Mouse (Mus musculus): ENCODE measurements around the gene Ube4b.
A peak's percentile ranks its signal among the peaks of the same experiment; 100 is the strongest.

Ube4b gene

DNA sequence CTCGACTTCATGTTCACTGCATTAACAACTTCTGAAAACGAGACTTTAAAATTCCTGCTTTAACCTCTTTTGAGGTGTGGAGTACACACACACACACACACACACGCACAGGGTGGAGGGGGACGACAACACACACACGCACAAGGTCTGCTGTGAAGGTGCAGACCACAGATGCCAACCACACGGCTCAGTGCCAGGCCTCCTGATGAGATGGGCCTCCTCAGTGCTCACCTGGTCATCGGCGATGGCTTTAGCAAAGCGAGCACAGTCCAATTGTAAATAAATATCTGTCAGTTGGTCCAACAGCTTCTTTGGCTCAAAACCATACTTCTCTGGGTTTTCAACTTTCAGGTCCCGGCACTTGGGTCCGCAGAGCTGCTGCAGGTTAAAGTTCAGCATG, 91.7 kb downstream of the Ube4b start:
- no peak for DNase-seq

DNA sequence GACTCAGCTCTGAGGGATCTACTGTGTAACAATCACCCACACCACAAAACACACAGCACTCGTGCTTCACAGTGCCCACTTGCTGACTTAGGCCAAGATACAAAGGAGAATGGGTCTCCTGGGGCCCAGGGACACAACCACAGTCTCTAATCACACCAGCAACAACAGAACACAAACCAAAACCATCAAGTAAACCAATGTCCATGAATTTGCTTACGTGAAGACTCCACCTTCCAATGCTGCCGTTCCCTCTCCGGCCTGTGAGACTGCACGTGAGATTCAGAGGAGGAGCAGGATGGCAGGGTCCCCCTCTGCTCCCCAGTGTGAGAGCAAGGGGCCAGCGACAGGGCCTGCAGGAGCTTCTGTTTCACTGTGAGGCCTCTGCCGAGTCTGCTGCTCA, 93.8 kb downstream of the Ube4b start:
- DNase-seq: no peak

DNA sequence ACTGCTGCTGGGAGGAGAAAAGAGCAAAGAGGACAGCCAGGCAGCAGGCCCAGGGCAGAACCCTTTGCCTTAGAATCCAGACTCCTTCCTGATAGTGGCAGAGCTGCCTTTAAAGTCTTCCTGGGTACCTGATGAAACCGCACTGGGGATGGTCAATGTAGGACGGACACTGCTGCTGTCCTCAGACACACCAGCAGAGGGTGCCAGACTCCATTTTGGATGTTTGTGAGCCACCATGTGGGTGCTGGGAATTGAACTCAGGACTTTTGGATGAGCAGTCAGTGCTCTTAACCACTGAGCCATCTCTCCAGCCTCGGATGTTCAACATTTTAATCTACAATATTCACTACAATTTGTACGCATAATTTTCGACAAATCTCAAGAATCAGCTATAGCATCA, 96.1 kb downstream of the Ube4b start:
- no peak for DNase-seq

DNA sequence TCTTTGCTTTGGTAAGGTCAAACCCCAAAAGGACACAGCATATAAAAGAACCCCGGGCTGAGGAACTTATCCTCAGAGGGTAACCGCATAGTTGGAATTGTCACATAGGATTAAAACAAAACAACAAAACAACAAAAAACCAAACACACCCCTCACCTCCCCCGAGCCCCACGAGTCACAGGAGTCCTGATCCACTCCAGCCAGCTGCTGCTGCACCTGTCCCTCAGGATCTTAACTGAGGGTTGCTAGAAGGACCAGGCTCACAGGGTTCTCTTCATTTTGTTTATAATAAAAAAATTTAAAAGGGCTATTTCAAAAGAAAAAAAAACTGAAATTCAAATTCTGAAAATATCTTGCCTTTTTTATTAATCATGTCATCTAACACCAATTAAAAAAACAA, 97.8 kb downstream of the Ube4b start:
- DNase-seq: no peak

DNA sequence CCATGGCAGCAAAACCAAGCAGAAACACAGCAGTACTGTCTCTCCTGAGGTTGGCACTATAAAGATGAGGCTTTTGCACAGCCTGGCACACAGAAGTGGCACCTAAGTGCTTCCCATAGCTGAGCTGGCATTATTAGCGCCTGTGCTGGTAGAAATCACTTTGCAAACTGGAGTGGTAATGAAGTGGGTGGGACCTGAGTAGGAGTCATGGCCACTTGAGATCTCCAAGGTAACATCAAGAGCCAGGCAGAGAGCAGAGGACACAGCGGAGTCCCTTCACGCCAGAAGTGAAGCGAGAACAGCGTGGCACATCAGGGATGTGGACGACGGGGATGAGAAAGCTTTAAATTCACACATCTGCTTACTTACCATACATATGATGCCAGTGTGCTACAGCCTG, 99.3 kb downstream of the Ube4b start:
- DNase-seq: no peak

DNA sequence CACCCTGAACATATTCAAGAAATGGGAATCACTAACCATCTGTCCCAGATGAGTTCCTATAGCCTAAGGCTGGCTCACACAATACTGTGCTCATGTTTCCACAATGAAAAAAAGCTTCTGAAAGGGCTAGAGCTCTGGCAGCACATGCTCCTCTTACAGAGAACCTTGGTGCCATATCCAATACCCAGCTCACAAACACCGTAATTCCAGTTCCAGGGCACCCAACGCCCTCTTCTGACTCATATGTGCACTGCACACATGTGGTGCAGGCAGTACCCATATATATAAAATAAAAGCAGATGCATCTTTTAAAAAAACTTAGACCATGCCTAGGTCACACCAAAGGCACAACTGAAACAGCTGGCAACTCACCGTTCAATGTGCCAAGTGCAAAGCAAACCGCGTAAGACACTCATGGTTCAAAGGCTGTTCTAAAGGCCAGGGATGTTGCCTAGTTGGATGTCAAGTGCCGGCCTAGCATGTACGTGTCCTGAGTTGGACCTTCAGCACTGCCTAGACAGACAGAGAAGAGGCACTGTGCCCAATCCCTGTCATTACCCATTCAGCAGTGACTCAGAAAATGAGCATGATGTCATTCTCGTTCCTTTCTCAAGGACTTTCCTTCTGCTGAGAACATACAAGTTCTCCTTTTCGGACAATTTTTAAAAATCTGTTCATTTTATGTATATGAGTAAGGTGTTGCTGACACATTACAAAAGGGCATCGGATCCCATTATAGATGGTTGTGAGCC, 101.0 kb downstream of the Ube4b start:
- DNase-seq: no peak

DNA sequence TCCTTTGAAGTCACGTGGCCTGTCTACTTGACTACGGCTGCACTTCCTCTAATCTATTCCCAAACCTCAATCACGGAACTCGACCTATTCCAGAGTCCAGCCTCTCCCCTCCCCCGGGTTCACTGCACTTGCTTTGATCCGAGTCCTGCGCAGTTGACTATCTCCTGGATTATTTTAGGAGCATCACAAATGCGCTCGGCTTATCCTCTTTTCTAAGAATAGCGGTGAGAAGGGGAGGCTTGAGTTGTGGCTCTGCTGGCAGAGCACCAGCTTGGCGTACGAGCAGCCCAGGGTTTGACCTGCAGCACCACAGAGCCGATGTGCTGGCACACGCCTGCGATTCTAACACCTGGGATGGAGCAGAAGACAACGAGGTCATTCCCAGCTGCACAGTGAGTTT, 102.8 kb downstream of the Ube4b start:
- no peak for DNase-seq

DNA sequence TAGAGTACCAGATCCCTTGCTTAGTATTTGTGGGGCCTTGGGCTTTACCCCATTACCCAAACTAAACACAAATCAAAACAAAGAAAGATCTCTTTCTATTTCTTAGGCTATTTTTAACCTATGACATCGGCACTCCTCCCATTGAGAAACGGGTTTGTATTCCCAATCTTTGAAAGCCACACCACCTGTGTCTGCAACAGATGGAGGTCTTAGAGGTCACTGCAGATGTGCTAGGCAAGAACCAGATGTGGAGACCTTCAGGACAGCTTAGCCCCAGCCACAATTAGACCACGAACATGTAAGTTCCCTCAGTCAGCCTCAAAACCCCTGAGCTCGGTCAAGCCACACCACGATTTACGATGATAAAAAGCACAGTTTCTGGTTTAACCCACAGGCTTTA, 103.8 kb downstream of the Ube4b start:
- DNase-seq: no peak

DNA sequence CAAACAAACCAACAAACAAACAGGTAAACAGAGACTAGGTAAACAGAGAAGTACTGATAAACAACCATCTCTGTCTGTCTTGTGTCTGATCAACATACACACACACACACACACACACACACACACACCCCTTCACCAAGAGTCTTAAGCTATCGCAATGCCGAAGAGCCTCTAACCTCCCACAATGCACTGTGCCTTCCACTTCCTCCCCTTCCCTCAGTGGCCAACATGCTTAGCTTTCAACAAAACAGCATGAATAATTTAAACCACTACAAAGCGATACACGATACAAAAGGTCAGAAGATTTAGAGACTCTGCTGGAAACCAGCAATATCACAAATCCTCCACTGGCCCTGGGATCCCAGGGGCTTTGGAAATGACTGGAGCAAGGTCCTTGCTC, 104.3 kb downstream of the Ube4b start:
- DNase-seq: no peak

DNA sequence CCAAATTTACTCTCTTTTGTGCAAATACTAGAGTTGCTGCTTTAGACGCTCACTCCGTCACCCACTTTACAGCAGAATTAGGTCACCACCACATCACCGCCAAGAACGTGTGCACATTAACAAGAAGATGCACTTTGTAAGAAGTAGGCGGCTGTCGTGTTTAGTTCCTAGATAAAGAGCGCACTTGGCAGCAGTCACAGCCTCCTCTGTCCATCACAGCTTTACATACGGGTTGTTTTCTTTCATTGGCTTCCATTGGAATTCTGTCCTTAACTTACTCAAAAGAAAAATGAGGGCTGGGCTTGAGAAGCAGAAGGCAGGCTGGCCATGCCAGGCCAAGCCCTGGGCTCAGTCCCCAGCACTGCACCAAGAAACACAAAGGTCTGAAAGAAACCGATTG, 107.5 kb downstream of the Ube4b start:
- no peak for DNase-seq

DNA sequence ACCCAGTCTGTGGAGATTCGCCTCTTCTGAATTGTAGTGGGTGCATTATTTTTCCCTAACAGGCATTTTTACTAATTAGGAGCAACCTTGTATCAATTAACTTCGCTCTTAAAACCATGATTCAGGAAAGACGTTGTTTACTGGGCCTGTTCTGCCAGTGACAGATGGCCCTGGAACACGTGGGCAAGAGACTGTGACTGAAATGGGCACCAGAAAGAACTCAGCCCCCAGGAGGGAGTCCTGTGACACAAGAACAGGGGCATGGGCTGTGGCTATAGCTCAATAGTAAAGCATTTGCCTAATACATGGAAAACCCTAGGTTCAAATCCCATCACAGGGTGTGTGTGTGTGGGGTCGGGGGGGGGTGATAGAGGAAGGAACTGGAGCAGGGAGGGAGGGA, 109.2 kb downstream of the Ube4b start:
- DNase-seq: peak; percentile 78

DNA sequence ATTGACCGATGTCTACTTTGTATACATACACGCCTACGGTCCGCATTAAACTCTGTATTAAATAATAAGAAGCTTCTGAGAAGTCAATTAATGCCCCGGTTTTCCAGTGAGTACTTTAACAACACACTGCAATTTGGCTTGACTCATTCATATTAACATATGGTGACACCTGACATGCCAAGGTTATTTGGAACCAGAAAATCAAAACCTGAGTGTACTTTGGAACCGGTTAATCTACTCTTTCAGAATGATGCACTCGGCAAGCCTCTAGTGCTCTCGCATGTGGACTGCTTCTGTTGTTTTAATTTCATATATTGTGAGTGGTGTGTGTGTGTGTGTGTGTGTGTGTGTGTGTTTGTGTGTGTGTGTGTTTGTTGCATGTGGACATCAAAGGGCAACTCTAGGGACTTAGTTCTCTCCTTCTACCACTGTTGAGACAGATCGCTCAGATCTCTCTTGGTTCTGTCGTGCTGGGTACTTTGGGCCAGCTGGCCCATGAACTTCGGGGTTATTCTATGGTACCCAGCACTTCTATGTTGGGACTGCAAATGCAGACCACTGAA, 112.2 kb downstream of the Ube4b start:
- DNase-seq: no peak

DNA sequence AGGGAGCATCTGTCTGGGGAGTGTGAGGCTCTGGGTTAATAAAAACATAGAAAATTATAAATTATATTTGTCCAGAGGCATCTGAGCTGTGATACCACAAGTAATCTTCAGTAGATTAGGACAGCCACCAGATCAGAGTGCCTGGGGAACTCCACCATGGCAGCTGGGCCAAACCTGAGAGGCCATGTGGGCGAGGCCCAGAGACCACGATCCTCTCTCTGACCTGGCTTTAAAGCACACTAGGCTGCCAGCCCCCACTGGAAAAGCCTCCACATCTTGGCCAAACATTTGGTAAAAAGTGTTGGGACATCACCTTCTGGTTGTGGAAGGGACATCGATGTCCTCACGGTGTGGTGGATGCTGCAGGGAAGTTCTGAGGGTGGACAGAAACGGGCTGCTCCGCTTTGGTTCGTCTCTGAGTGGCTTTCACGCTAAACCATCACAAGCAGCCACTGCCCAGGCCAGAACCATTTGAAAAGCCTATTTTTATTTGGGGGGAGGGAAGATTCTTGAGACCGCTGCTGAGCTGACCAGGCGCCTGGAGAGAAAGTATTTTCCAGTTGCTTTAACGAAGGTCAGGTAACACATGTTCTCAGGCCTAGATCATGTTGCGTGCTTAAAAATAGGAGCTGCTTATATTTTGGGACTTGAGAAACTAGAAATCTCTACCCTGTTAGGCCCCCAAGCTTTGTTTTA, 112.8 kb downstream of the Ube4b start:
- no peak for DNase-seq

DNA sequence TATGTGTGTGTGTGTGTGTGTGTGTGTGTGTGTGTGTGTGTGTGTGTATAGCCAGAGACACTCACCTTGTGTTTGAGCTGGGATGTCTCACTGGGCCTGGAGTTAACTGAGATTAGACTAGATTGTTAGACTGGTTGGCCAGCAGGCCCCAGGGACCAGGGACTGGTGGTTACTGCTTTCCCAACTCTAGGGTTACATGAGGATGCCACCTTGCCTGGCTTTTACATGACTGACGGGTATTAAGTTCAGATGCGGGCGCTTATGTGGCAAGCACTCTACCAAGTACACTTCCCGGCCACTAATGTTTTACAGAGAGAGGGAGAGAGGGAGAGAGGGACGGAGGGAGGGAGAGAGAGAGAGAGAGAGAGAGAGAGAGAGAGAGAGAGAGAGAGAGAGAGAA, 114.6 kb downstream of the Ube4b start:
- DNase-seq: no peak

DNA sequence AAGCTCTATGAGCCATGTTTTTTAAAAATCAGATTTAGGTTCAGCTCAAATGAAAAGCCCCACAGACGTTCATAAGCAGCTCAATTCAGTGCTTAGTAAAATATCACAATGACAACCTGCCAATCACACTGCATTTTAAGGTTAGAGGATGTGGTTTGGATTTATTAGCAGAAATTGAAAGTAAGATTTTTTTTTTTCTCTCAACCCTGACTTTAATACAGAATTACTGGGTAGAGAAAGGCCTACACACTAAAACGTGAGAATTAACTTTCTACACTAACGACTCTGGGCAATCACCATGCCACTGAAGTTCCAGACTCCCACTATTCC, 118.1 kb downstream of the Ube4b start:
- DNase-seq: no peak

DNA sequence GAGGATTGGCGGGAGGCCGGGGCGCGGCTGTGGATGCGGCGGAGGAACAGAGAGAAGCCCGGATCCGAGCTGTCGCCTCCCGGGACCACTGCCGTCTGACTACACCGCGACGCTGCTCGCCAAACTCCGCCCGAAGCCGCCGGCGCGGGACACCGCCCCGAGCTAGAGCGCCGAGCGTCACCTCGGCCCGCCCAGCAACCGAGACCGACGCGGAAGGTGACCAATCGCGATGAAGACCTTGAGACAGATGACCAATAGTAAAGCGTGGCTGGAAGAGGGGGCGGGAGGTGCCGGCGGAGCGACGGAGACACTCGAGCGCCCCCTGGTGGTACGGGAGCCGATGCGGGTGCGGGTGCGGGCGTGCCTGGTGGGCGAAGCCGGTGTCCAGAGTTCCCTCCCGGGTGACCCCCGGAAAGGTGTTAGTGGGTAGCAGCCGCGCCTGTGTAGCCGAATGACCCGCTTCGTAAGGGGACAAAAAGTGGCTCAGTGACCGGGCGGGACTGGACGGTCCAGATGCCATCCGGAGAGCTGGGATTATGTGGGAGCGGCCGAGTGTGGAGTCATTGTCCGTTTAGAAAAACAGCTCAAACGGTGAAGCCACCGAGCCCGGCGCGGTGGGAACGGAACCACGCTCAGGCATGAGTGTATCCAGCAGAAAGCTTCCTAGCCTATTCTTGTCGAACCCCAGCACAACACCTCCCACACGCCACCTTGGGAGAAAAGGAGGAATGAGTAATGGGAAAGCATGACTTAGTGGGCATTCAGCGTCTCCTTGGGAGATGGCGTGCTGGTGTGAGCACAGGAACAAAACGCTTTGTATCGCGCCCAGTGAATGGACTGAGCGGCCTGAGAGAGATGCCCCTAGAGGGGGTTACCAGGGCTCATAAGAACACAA, 118.7 kb downstream of the Ube4b start, which contains the start of gene Kif1b:
Gene Kif1b, minus strand, starts transcription at position 98 of the 895 bp plus-strand sequence.
- DNase-seq: peak; percentile 98

DNA sequence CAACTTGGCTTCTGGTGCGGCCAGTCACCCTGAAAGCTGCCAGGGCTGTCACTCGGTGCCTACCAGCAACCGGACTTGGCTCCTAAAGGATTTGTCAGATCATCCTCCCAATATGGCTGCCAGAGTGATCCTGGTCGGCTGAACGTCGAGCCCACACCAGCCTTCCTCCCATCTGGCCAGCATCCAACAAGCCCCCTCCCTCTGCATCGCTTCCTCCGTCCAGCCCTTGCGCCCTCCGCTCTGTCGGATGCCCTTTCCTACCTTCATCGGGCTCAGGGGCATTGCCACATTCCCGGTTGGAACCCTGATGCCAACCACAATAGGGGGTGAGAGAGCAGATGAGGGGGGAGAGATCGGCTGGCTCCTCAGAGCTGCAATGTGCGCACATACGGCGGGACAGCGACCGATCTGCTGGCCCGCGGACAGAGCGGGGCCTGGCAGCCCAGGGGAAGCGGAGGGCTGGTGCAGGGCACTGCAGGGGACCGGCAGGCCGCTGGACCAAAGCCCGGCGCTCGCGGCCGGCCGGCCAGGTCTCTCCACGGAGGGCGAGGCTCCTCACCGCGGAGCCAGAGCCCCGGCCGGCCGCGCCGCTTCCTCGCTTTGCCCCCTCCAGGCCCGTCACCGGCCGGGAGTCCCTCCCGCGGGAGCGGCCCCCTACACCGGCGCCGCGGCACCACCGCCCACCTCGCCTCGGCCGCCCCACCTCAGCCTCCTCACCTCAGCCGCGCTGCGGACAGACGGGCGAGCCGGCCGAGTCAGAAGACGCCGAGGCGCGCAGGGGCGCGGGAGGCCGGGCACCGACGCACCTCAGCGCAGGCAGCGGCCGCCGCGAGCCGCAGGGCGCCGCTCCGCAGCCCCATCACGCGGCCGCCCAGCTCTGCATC, 119.6 kb downstream of the Ube4b start:
- DNase-seq: peak; percentile 87

DNA sequence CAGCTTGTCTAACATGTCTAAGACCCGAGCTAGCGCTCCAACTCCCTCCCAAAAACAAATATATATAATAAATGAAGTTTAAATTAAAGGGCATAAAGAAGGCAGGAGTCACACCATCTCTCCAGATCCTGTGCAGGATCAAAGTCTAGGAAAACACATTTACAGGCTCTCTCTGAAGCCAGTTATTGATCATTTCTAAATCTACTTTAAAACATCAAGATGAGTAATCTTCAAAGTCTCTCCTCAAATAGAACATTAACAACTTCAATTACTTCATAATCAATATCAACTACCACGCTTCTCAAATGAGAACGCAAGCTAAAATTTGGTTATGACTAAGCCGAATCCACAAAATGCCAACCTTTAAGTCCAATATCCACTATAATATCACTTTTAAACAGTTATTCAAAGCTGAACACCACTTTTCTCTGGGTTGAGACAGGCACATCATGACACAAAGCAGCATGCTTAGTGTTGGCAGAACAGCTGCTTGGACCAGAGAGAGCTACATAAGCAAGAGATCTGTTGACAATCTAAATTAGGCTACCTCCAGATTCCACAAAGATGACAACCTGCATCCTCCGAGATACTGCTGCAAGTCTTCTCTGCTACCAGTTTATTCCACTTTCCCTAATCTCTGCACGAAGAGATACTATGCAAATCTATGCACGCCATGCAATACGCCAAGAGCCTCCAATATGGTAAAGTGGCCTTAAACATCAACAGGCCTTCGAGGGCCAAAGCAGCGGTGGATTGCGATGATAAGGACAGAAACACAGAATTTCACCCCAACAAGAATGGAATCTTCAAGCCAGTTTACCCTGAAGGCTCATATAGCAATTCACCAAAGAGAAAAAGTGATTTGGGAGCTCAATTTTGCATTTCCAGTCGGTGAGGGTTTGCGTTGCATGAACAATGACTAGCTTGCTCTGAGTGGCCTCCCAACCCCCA, 120.5 kb downstream of the Ube4b start:
- no peak for DNase-seq

DNA sequence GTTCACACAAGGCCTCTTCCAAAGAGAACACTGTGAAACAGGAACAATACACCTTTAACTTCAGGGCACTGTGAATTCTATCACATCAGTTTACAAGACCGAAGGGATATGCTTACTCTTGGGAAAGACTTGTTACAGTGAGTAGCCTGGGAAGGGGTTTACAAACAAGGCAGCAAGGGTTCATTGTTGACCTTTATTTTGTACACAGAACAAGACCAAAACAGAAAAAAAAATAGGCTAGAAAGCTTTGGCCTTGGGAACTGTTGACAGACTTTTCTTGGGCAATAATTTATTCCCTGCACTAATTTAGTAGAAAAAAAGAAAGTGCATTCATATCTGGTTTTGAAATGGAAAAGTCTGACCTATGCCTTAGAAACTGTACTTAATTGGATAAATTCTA, 122.1 kb downstream of the Ube4b start:
- no peak for DNase-seq

DNA sequence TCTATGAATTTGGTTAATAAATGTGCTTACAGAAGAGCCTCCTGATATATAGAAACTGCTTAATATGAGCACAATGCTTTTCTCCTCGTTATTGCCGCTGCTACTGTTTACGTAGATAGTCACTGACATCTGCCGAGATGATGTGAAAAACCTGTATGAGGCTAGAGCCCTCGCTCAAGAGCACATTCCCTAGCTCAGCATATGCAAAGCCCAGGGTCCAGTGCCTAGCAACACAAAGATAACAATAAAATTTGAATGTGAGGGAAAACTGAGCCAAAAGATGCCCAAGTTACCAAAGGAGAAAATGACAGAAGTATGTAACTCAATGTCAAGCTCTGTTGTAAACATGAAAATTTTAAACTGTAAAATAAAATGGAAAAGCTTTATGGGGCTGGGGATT, 123.0 kb downstream of the Ube4b start:
- DNase-seq: no peak

DNA sequence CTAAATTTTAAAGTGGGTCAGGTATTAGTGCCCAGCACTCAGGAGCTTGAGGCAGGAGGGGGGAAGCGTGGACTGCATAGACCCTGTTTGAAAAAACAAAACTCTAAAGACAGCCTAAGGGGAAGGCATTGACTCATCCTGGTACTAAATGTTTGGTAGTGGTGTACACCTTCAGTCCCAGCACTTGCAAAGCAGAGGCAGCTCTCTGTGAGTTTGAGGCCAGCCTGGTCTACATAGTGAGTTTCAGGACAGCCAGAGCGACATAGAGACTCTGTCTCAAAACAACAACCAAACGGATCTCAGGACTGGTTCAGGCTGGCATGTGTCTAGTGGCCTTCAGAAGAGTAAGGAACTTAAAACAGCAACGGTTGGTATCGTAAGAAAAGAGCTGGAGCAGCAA, 123.8 kb downstream of the Ube4b start:
- DNase-seq: no peak
